Mouse (Mus musculus): ENCODE measurements around the gene Nfix.

- no peak for TF ChIP-seq POLR2A (IDR thresholded peaks at IDR 0.05; ENCODE audit: low read depth, low read length)
- TF ChIP-seq CTCF (conservative IDR thresholded peaks at IDR 0.05; ENCODE audit: insufficient read depth, insufficient read length, low read depth, low read length), result no peak
Observed at GRCm38 (mm10) chr8:84775621-84776113, 24.5 kb downstream of the Nfix start.

Data from kidney, adult 2 months (tissue).